Mouse (Mus musculus): ENCODE measurements around the gene Tnfrsf9. TPM values are rescaled to one million over a fixed set of nuclear protein-coding genes. Genes with fewer than 3 reads are reported as not detected.

Tnfrsf9 gene
- polyA plus RNA-seq, 1 experiment from 2014 or later = 0.11 TPM

DNA sequence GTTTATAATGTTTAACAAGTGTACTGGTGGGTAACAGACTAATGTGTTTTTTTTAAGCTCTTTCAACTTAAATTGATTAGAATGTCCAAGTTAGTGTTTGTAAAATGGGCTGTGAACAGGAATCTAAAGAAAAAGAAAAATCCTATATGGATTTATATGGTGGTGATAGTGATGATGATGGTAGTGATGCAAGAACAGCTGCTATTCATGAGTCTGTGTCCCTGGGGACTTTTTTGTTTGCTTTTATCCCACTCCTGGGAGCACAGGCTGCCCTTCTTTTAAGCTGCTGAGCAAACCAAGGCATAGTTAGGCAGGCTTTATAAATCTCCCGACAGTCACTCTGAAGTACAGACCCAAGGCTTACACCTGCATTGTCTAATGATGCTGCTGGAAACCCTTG, 19.1 kb downstream of the Tnfrsf9 start:
- H3K36me3 ChIP-seq (ENCODE audit: control insufficient read depth, insufficient read depth, low read length) = no peaks in the 10 kb centered on the region
- no peak overlapping the region for H3K4me3 ChIP-seq (ENCODE audit: low read depth, low read length)
- H3K27ac ChIP-seq (ENCODE audit: low read depth, low read length) = no peak overlapping the region
- no peaks in the 10 kb centered on the region for H3K4me1 ChIP-seq (ENCODE audit: control insufficient read depth, insufficient read depth, low read length)
- no peak overlapping the region for H3K9ac ChIP-seq (ENCODE audit: low read length)
- H3K4me2 ChIP-seq (ENCODE audit: low read length) = no peak overlapping the region
- H3K27me3 ChIP-seq (replicated peaks; ENCODE audit: control insufficient read depth, insufficient read depth, low read length) = no peaks in the 10 kb centered on the region
- 58% methylated on average over 1 of the region's 1 CpGs for WGBS
- DNase-seq (ENCODE audit: low spot score) (no peak), ATAC-seq (no peak)
- H3K9me3 ChIP-seq (replicated peaks; ENCODE audit: control insufficient read depth, low read length) = no peaks in the 10 kb centered on the region

DNA sequence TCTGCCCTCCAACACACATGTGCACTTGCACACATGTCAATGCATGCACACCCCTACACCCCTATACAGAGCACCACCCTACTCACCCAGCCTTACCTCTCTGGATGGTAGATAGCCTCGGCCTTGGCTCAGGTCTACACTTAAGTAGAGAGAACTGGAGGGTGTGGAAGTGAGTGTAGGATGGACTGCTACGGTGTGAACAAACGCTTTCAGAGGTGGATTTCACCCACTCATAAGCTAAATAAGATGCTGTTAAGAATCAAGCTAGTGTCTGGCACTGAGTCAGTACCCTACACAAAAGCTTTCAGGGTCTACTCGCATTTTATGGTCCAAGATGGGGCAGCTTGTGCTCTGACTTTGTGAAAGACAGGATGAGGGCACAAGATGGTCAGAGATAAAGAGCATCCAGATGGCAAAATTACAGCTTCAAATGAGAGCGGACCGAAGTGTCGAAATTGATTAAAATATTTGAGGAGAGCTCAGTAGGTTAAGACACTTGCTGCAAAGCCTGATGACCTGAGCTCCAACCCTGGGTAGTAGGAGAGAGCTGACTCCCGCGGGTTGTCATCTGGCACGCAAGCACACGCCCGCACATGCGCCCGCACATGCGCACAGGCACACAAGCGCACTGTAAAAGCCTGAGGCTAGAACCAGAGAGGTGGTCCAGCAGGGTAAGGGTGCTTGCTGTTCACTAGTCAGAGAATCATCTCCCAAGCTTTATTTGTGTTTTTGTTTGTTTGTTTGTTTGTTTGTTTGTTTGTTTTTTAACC, 23.1 kb downstream of the Tnfrsf9 start:
- H3K27me3 ChIP-seq (replicated peaks; ENCODE audit: control insufficient read depth, insufficient read depth, low read length) = no peaks in the 10 kb centered on the region
- DNase-seq (ENCODE audit: low spot score) (no peak), ATAC-seq (no peak)
- no peaks in the 10 kb centered on the region for H3K9me3 ChIP-seq (replicated peaks; ENCODE audit: control insufficient read depth, low read length)
- no peaks in the 10 kb centered on the region for H3K4me1 ChIP-seq (ENCODE audit: control insufficient read depth, insufficient read depth, low read length)
- no peak overlapping the region for H3K27ac ChIP-seq (ENCODE audit: low read depth, low read length)
- H3K4me2 ChIP-seq (ENCODE audit: low read length) = no peak overlapping the region
- no peak overlapping the region for H3K9ac ChIP-seq (ENCODE audit: low read length)
- 82% methylated on average over 16 of the region's 16 CpGs for WGBS
- H3K4me3 ChIP-seq (ENCODE audit: low read depth, low read length) = no peak overlapping the region
- no peaks in the 10 kb centered on the region for H3K36me3 ChIP-seq (ENCODE audit: control insufficient read depth, insufficient read depth, low read length)

GRCm38 (mm10) chr4:150938063-150938452, 23.7 kb downstream of the Tnfrsf9 start:
- ATAC-seq (no peak), DNase-seq (ENCODE audit: low spot score) (no peak)
- Histone ChIP-seq H3K27ac (ENCODE audit: low read depth, low read length) (no peak overlapping the region), H3K9me3 (replicated peaks; ENCODE audit: control insufficient read depth, low read length) (no peaks in the 10 kb centered on the region), H3K4me3 (ENCODE audit: low read depth, low read length) (no peak overlapping the region), H3K4me1 (ENCODE audit: control insufficient read depth, insufficient read depth, low read length) (no peaks in the 10 kb centered on the region), H3K36me3 (ENCODE audit: control insufficient read depth, insufficient read depth, low read length) (no peaks in the 10 kb centered on the region), H3K9ac (ENCODE audit: low read length) (no peak overlapping the region), H3K27me3 (replicated peaks; ENCODE audit: control insufficient read depth, insufficient read depth, low read length) (no peaks in the 10 kb centered on the region), H3K4me2 (ENCODE audit: low read length) (no peak overlapping the region)
- 71% methylated on average over 14 of the region's 14 CpGs for WGBS

DNA sequence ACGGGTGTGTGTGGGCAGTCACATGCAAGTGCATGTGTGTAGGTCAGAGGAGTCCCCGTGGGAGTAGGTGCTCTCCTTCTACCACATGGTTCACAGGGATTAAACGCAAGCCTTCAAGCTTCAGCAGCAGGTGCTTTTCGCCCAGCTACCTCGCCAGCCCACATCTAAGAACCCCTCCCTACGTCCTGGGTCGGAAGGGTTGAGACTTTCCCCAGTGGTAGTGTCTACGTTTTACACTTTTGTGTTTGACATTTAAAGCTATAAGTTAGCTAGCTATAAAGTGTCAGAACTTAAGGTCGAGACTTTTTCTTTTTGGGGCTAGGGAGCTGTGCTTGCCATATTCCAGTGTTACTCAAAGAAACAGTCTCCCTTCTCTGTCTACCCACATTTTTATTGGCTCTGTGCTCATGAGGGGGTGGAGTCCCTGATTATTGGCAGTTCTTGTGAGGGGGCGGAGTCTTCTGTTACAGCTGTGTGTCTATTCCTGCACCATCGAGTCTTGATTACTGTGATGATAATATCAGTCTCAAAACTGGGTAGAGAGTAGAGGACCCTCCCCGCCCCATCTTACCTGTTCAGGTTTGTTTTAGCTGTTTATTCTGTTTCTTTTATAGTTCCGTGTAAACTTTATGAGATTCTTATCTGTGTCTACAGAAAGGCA, 25.8 kb downstream of the Tnfrsf9 start:
- no peak overlapping the region for H3K9ac ChIP-seq (ENCODE audit: low read length)
- H3K9me3 ChIP-seq (replicated peaks; ENCODE audit: control insufficient read depth, low read length) = no peaks in the 10 kb centered on the region
- H3K27ac ChIP-seq (ENCODE audit: low read depth, low read length) = no peak overlapping the region
- ATAC-seq (no peak), DNase-seq (ENCODE audit: low spot score) (no peak)
- no peaks in the 10 kb centered on the region for H3K36me3 ChIP-seq (ENCODE audit: control insufficient read depth, insufficient read depth, low read length)
- 66% methylated on average over 13 of the region's 13 CpGs for WGBS
- no peaks in the 10 kb centered on the region for H3K27me3 ChIP-seq (replicated peaks; ENCODE audit: control insufficient read depth, insufficient read depth, low read length)
- no peak overlapping the region for H3K4me2 ChIP-seq (ENCODE audit: low read length)
- no peaks in the 10 kb centered on the region for H3K4me1 ChIP-seq (ENCODE audit: control insufficient read depth, insufficient read depth, low read length)
- H3K4me3 ChIP-seq (ENCODE audit: low read depth, low read length) = no peak overlapping the region

DNA sequence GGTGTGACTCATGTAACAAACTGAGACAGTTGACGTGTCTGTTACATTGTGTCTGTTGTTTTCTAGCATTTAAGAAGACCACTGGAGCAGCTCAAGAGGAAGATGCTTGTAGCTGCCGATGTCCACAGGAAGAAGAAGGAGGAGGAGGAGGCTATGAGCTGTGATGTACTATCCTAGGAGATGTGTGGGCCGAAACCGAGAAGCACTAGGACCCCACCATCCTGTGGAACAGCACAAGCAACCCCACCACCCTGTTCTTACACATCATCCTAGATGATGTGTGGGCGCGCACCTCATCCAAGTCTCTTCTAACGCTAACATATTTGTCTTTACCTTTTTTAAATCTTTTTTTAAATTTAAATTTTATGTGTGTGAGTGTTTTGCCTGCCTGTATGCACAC, 30.3 kb downstream of the Tnfrsf9 start:
- WGBS = 94% methylated on average over 7 of the region's 7 CpGs
- no peak overlapping the region for H3K9ac ChIP-seq (ENCODE audit: low read length)

GRCm38 (mm10) chr4:150950972-150951371, 36.6 kb downstream of the Tnfrsf9 start:
- Histone ChIP-seq H3K4me3 (ENCODE audit: low read depth, low read length) (no peak overlapping the region), H3K27me3 (replicated peaks; ENCODE audit: control insufficient read depth, insufficient read depth, low read length) (no peaks in the 10 kb centered on the region), H3K4me2 (ENCODE audit: low read length) (no peak overlapping the region), H3K9me3 (replicated peaks; ENCODE audit: control insufficient read depth, low read length) (no peaks in the 10 kb centered on the region), H3K36me3 (ENCODE audit: control insufficient read depth, insufficient read depth, low read length) (no peaks in the 10 kb centered on the region), H3K27ac (ENCODE audit: low read depth, low read length) (no peak overlapping the region), H3K4me1 (ENCODE audit: control insufficient read depth, insufficient read depth, low read length) (no peaks in the 10 kb centered on the region), H3K9ac (ENCODE audit: low read length) (no peak overlapping the region)
- DNase-seq (ENCODE audit: low spot score) = no peak
- WGBS = 88% methylated on average over 10 of the region's 10 CpGs
- no peak for ATAC-seq

More for the DNA sequence above, 30.3 kb downstream of the Tnfrsf9 start:
- Histone ChIP-seq H3K36me3 (ENCODE audit: control insufficient read depth, insufficient read depth, low read length) (no peaks in the 10 kb centered on the region), H3K27me3 (replicated peaks; ENCODE audit: control insufficient read depth, insufficient read depth, low read length) (no peaks in the 10 kb centered on the region), H3K4me1 (ENCODE audit: control insufficient read depth, insufficient read depth, low read length) (no peaks in the 10 kb centered on the region), H3K27ac (ENCODE audit: low read depth, low read length) (no peak overlapping the region), H3K9me3 (replicated peaks; ENCODE audit: control insufficient read depth, low read length) (no peaks in the 10 kb centered on the region), H3K4me3 (ENCODE audit: low read depth, low read length) (no peak overlapping the region), H3K4me2 (ENCODE audit: low read length) (no peak overlapping the region)
- DNase-seq (ENCODE audit: low spot score) (no peak), ATAC-seq (no peak)

DNA sequence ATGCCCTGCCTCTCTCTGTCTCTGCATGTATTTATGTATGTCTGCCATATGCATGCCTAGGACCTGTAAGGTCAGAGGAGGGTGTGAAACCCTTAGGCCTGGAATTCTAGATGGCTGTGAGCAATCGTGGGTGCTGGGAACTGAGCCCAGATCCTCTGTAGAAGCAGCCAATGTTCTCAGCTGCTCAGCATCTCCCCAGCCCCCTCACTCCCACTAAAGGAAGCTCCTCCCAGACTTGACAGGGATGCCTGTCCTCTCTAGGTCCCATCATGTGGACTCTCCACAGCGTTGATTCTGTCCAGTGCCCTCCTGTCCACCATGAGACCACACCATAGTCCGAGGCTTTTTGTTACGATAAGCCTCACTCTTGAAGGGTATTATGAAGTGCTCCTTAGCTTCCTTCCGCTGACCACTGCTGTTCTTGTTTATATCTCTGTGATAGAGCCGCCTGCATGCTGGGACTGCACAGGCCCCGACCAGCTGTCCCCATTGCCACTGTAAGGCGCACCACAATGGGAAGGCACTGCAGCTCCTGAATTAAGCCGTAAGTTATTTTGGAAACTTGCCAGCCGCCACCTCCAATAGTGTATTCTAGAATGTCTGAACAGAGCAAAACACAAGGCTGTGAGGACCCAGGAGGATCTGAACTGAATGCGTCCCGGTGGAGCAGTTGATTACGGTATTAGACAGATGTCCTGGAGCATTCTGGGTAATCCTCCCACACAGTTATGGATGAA, 42.2 kb downstream of the Tnfrsf9 start:
- 45% methylated on average over 13 of the region's 13 CpGs for WGBS
- peak; percentile 71 for DNase-seq (ENCODE audit: low spot score)
- no peak overlapping the region for H3K9ac ChIP-seq (ENCODE audit: low read length)

DNA sequence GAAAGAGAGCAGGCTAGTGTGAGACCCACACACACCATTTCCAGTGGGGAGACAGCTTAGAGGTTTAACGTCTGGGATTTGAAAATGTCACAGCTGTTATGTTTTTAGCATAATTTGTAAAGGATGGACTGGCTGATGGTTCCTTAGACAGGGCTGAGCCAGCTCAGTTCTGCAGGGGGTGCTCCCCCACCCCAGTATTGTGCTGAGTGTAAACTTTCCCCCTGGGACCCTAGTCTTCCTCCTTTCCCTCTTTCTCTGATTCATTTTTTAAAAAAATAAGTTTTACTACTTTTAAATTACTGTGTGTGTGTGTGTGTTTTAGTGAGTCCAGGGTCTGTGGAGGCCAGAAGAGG, 42.7 kb downstream of the Tnfrsf9 start:
- Histone ChIP-seq H3K4me3 (ENCODE audit: low read depth, low read length) (no peak overlapping the region), H3K4me1 (ENCODE audit: control insufficient read depth, insufficient read depth, low read length) (peaks cover 3% of the 10 kb centered on the region; the same call in 1 of the 2 replicates), H3K9ac (ENCODE audit: low read length) (no peak overlapping the region), H3K36me3 (ENCODE audit: control insufficient read depth, insufficient read depth, low read length) (no peaks in the 10 kb centered on the region), H3K27ac (ENCODE audit: low read depth, low read length) (no peak overlapping the region), H3K27me3 (replicated peaks; ENCODE audit: control insufficient read depth, insufficient read depth, low read length) (no peaks in the 10 kb centered on the region), H3K4me2 (ENCODE audit: low read length) (no peak overlapping the region), H3K9me3 (replicated peaks; ENCODE audit: control insufficient read depth, low read length) (no peaks in the 10 kb centered on the region)
- no peak for DNase-seq (ENCODE audit: low spot score)
- 39% methylated on average over 1 of the region's 1 CpGs for WGBS
- no peak; the same call in 1 of the 2 replicates for ATAC-seq

More for the DNA sequence above, 42.2 kb downstream of the Tnfrsf9 start:
- peak overlapping the region; percentile 44; the same call in 1 of the 2 replicates for H3K27ac ChIP-seq (ENCODE audit: low read depth, low read length)
- H3K9me3 ChIP-seq (replicated peaks; ENCODE audit: control insufficient read depth, low read length) = no peaks in the 10 kb centered on the region
- H3K4me2 ChIP-seq (ENCODE audit: low read length) = 0 out of 2 replicates have a peak overlapping the region, but pooled peaks have one; percentile 14
- H3K36me3 ChIP-seq (ENCODE audit: control insufficient read depth, insufficient read depth, low read length) = no peaks in the 10 kb centered on the region
- no peak overlapping the region for H3K4me3 ChIP-seq (ENCODE audit: low read depth, low read length)
- peak; percentile 44 for ATAC-seq
- H3K27me3 ChIP-seq (replicated peaks; ENCODE audit: control insufficient read depth, insufficient read depth, low read length) = no peaks in the 10 kb centered on the region
- peaks cover 3% of the 10 kb centered on the region; the same call in 1 of the 2 replicates for H3K4me1 ChIP-seq (ENCODE audit: control insufficient read depth, insufficient read depth, low read length)
